Mouse (Mus musculus) testis, adult 2 months (tissue): ENCODE results near the gene Galnt2.

Experiments
- CTCF ChIP-seq: fragments of 200-500 bp; IDR thresholded peaks from 2 replicates; pipeline ENCODE4 v1.5.1; 2012; ENCODE audit warnings: low read depth, mild to moderate bottlenecking, inconsistent platforms, low read length, moderate library complexity; ENCODE audit not compliant: control insufficient read depth, insufficient read depth, insufficient replicate concordance
- POLR2A ChIP-seq: fragments of 200-500 bp; IDR thresholded peaks from 2 replicates; pipeline ENCODE4 v1.6.1; 2012; ENCODE audit warnings: low read depth, mild to moderate bottlenecking, inconsistent platforms, low read length, moderate library complexity; ENCODE audit not compliant: control insufficient read depth

GRCm38 (mm10) chr8:124264032-124264431 lies 32.8 kb downstream of the Galnt2 start:
- no peak for TF ChIP-seq POLR2A
- TF ChIP-seq CTCF = no peak
